Mouse (Mus musculus): ENCODE measurements around the gene Zc3hc1. TPM values are rescaled to one million over a fixed set of nuclear protein-coding genes. Genes with fewer than 3 reads are reported as not detected.

Gene Zc3hc1
- polyA plus RNA-seq, 1 experiment = not detected

GRCm38 (mm10) chr6:30340231-30340873 lies 50.5 kb downstream of the Zc3hc1 start:
- Histone ChIP-seq H3K4me1 (ENCODE audit: control insufficient read depth, insufficient read depth, low read length) (peaks cover 7% of the 10 kb centered on the region), H3K4me3 (ENCODE audit: insufficient read depth, low read depth, low read length) (no peak overlapping the region), H3K27ac (ENCODE audit: insufficient read depth, low read depth, low read length) (no peak overlapping the region)
- no peak for TF ChIP-seq CTCF (IDR thresholded peaks at IDR 0.05; ENCODE audit: insufficient read depth, low read depth, low read length)
- no peak for TF ChIP-seq POLR2A (IDR thresholded peaks at IDR 0.05; ENCODE audit: insufficient read depth, low read depth, low read length)
- WGBS = 81% methylated on average over 4 of the region's 4 CpGs

DNA sequence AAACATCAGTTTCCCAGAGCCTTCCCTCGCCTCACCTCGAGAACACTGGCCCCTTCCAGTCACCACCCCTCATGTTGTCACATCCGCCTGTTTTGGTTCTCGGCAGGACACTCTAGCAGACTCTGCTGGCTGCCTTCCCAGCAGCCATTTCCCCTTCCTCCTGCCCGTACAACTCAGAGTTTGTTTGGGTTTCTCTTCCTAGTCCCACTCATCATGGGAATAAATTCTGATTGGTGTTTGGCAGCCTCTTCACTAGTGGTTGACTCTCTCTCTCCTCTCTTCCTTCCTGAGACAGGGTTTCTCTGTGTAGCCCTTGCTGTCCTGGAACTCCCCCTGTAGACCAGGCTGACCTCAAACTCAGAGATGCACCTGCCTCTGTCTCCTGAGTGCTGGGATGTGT lies 53.9 kb downstream of the Zc3hc1 start:
- WGBS = 18% methylated on average over 5 of the region's 5 CpGs
- TF ChIP-seq CTCF (IDR thresholded peaks at IDR 0.05; ENCODE audit: insufficient read depth, low read depth, low read length) = no peak
- no peak for TF ChIP-seq POLR2A (IDR thresholded peaks at IDR 0.05; ENCODE audit: insufficient read depth, low read depth, low read length)
- Histone ChIP-seq H3K27ac (ENCODE audit: insufficient read depth, low read depth, low read length) (no peak overlapping the region), H3K4me1 (ENCODE audit: control insufficient read depth, insufficient read depth, low read length) (peaks cover 7% of the 10 kb centered on the region), H3K4me3 (ENCODE audit: insufficient read depth, low read depth, low read length) (no peak overlapping the region)

DNA sequence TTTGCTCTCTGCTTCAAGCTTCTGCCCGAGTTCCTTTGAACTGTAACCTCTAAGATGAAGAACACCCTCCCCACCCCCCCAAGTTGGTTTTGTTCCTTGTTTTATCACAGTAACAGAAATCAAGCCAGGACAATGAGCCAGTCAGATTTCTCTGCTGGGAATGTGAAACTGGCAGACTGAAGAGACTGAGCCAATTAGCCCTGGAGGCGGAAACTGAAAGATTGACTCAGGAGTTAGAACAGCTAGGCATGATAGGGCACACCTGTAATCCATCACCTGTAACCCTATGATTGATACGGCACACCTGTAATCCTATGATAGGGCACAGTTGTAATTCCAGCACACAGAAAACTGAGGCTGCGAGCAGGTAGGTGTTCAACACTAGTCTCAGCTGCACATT lies 58.6 kb downstream of the Zc3hc1 start:
- no peak overlapping the region for H3K27ac ChIP-seq (ENCODE audit: insufficient read depth, low read depth, low read length)
- no peak overlapping the region for H3K4me3 ChIP-seq (ENCODE audit: insufficient read depth, low read depth, low read length)
- TF ChIP-seq CTCF (IDR thresholded peaks at IDR 0.05; ENCODE audit: insufficient read depth, low read depth, low read length) (no peak), POLR2A (IDR thresholded peaks at IDR 0.05; ENCODE audit: insufficient read depth, low read depth, low read length) (no peak)
- no peaks in the 10 kb centered on the region for H3K4me1 ChIP-seq (ENCODE audit: control insufficient read depth, insufficient read depth, low read length)
- WGBS = 82% methylated on average over 4 of the region's 4 CpGs

- Histone ChIP-seq H3K4me3 (ENCODE audit: insufficient read depth, low read depth, low read length) (no peak overlapping the region), H3K4me1 (ENCODE audit: control insufficient read depth, insufficient read depth, low read length) (no peaks in the 10 kb centered on the region), H3K27ac (ENCODE audit: insufficient read depth, low read depth, low read length) (no peak overlapping the region)
- TF ChIP-seq POLR2A (IDR thresholded peaks at IDR 0.05; ENCODE audit: insufficient read depth, low read depth, low read length) (no peak), CTCF (IDR thresholded peaks at IDR 0.05; ENCODE audit: insufficient read depth, low read depth, low read length) (no peak)
- WGBS = 93% methylated on average over 5 of the region's 5 CpGs
These were observed 60.1 kb downstream of the Zc3hc1 start for GRCm38 (mm10) chr6:30330706-30331105.

GRCm38 (mm10) chr6:30325932-30326501 lies 64.8 kb downstream of the Zc3hc1 start:
- no peak overlapping the region for H3K27ac ChIP-seq (ENCODE audit: insufficient read depth, low read depth, low read length)
- TF ChIP-seq CTCF (IDR thresholded peaks at IDR 0.05; ENCODE audit: insufficient read depth, low read depth, low read length) (no peak), POLR2A (IDR thresholded peaks at IDR 0.05; ENCODE audit: insufficient read depth, low read depth, low read length) (no peak)
- no peaks in the 10 kb centered on the region for H3K4me1 ChIP-seq (ENCODE audit: control insufficient read depth, insufficient read depth, low read length)
- WGBS = 72% methylated on average over 4 of the region's 4 CpGs
- H3K4me3 ChIP-seq (ENCODE audit: insufficient read depth, low read depth, low read length) = no peak overlapping the region

DNA sequence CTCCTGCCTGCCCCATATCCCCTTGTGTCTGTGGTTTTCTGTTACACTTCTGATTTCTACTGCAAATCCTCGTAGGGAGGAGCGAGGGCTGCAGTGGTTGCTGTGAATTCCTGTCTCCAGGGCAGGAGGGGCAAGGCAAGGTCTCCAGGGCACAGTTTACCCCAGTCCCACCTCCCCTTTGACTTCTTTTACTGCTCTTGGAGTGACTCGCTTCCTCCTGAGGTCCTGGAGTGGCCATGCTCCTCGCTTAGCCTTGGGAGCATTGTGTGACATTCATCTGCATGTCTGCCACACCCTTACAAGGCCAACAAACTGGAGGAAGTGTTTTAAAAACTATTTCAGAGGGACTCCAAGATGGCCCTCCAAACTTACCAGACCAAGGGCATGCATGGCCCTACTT lies 69.8 kb downstream of the Zc3hc1 start:
- Histone ChIP-seq H3K4me1 (ENCODE audit: control insufficient read depth, insufficient read depth, low read length) (no peaks in the 10 kb centered on the region), H3K4me3 (ENCODE audit: insufficient read depth, low read depth, low read length) (no peak overlapping the region), H3K27ac (ENCODE audit: insufficient read depth, low read depth, low read length) (no peak overlapping the region)
- no peak for TF ChIP-seq CTCF (IDR thresholded peaks at IDR 0.05; ENCODE audit: insufficient read depth, low read depth, low read length)
- no peak for TF ChIP-seq POLR2A (IDR thresholded peaks at IDR 0.05; ENCODE audit: insufficient read depth, low read depth, low read length)
- WGBS = 80% methylated on average over 4 of the region's 4 CpGs

DNA sequence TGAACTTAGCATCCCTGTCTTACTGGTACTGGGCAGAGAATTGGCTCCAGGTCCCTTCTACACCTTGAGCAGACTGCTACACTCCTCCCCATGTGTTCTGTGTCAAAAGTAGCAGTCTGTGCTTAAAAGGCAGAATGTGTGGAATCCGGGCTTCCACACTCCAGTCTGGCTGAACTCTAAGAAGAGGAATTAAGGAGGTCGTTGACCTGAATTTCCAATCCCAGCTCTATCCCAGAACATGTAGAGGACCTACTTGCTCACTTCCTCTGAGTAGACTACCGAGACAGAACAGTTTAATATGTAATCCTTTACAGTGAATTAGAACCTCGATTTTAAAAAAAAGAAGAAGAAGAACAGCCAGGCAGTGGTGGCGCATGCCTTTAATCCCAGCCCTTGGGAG lies 71.6 kb downstream of the Zc3hc1 start:
- 91% methylated on average over 5 of the region's 5 CpGs for WGBS
- Histone ChIP-seq H3K27ac (ENCODE audit: insufficient read depth, low read depth, low read length) (no peak overlapping the region), H3K4me1 (ENCODE audit: control insufficient read depth, insufficient read depth, low read length) (no peaks in the 10 kb centered on the region), H3K4me3 (ENCODE audit: insufficient read depth, low read depth, low read length) (no peak overlapping the region)
- no peak for TF ChIP-seq CTCF (IDR thresholded peaks at IDR 0.05; ENCODE audit: insufficient read depth, low read depth, low read length)

Other genes with a start within 250 kb of the Zc3hc1 start
- gene Ube2h, start 86.5 kb downstream of the Zc3hc1 start, polyA plus RNA-seq (2012; ENCODE audit: insufficient read depth, insufficient read length, low replicate concordance, missing spikeins) = 98.4 TPM in 1 of 2 replicates, not detected in the other
- gene Klhdc10, start 10.8 kb upstream of the Zc3hc1 start, polyA plus RNA-seq (2012; ENCODE audit: insufficient read depth, insufficient read length, low replicate concordance, missing spikeins) = not detected in 2 replicates
- not detected in 2 replicates for gene Tmem209, start 118.8 kb upstream of the Zc3hc1 start, polyA plus RNA-seq (2012; ENCODE audit: insufficient read depth, insufficient read length, low replicate concordance, missing spikeins)
- not detected in 2 replicates for gene Ssmem1, start 118.8 kb upstream of the Zc3hc1 start, polyA plus RNA-seq (2012; ENCODE audit: insufficient read depth, insufficient read length, low replicate concordance, missing spikeins)
- gene Cpa2, start 150.6 kb upstream of the Zc3hc1 start, polyA plus RNA-seq (2012; ENCODE audit: insufficient read depth, insufficient read length, low replicate concordance, missing spikeins) = not detected in 2 replicates
- gene Cpa4, start 177.3 kb upstream of the Zc3hc1 start, polyA plus RNA-seq (2012; ENCODE audit: insufficient read depth, insufficient read length, low replicate concordance, missing spikeins) = not detected in 2 replicates
- gene Cpa5, start 220.0 kb upstream of the Zc3hc1 start, polyA plus RNA-seq (2012; ENCODE audit: insufficient read depth, insufficient read length, low replicate concordance, missing spikeins) = not detected in 2 replicates
- not detected in 2 replicates for gene Cpa1, start 248.2 kb upstream of the Zc3hc1 start, polyA plus RNA-seq (2012; ENCODE audit: insufficient read depth, insufficient read length, low replicate concordance, missing spikeins)

All from olfactory bulb, adult 2 months (tissue).